Mouse (Mus musculus): ENCODE data around the gene 1700025G04Rik. TPM values are rescaled to one million over a fixed set of nuclear protein-coding genes. Genes with fewer than 3 reads are reported as not detected.

Gene 1700025G04Rik
- polyA plus RNA-seq, 1 experiment from 2014 or later = 28.5 TPM

GRCm38 (mm10) chr1:152043453-152043852 is 46.5 kb downstream of the 1700025G04Rik start:
- H3K9me3 ChIP-seq (replicated peaks; ENCODE audit: control insufficient read depth, low read length, poor library complexity, severe bottlenecking) = no peaks in the 10 kb centered on the region
- H3K4me1 ChIP-seq (ENCODE audit: control insufficient read depth, insufficient read depth, low read length) = peaks cover 16% of the 10 kb centered on the region
- no peaks in the 10 kb centered on the region for H3K36me3 ChIP-seq (ENCODE audit: control insufficient read depth, insufficient read depth, low read length)
- 92% methylated on average over 2 of the region's 2 CpGs for WGBS
- no peaks in the 10 kb centered on the region for H3K27me3 ChIP-seq (ENCODE audit: control insufficient read depth, insufficient read depth, low read depth, low read length)
- H3K9ac ChIP-seq (ENCODE audit: low read depth, low read length) = no peak overlapping the region
- no peak overlapping the region for H3K4me2 ChIP-seq (ENCODE audit: low read length)
- no peak overlapping the region for H3K27ac ChIP-seq (ENCODE audit: low read length)
- H3K4me3 ChIP-seq (ENCODE audit: low read depth, low read length) = no peak overlapping the region
- no peak for ATAC-seq

- Histone ChIP-seq H3K9ac (ENCODE audit: low read depth, low read length) (no peak overlapping the region), H3K4me1 (ENCODE audit: control insufficient read depth, insufficient read depth, low read length) (peaks cover 20% of the 10 kb centered on the region), H3K36me3 (ENCODE audit: control insufficient read depth, insufficient read depth, low read length) (no peaks in the 10 kb centered on the region), H3K27me3 (ENCODE audit: control insufficient read depth, insufficient read depth, low read depth, low read length) (no peaks in the 10 kb centered on the region), H3K4me3 (ENCODE audit: low read depth, low read length) (no peak overlapping the region), H3K9me3 (replicated peaks; ENCODE audit: control insufficient read depth, low read length, poor library complexity, severe bottlenecking) (no peaks in the 10 kb centered on the region), H3K4me2 (ENCODE audit: low read length) (no peak overlapping the region), H3K27ac (ENCODE audit: low read length) (no peak overlapping the region)
- no peak for ATAC-seq
- 87% methylated on average over 3 of the region's 3 CpGs for WGBS
Observed at GRCm38 (mm10) chr1:152042409-152042808, 47.5 kb downstream of the 1700025G04Rik start.

GRCm38 (mm10) chr1:152041005-152041404 is 48.9 kb downstream of the 1700025G04Rik start:
- no peak for ATAC-seq
- Histone ChIP-seq H3K27ac (ENCODE audit: low read length) (no peak overlapping the region), H3K9ac (ENCODE audit: low read depth, low read length) (no peak overlapping the region), H3K36me3 (ENCODE audit: control insufficient read depth, insufficient read depth, low read length) (no peaks in the 10 kb centered on the region), H3K4me2 (ENCODE audit: low read length) (no peak overlapping the region), H3K4me3 (ENCODE audit: low read depth, low read length) (no peak overlapping the region), H3K9me3 (replicated peaks; ENCODE audit: control insufficient read depth, low read length, poor library complexity, severe bottlenecking) (no peaks in the 10 kb centered on the region), H3K27me3 (ENCODE audit: control insufficient read depth, insufficient read depth, low read depth, low read length) (no peaks in the 10 kb centered on the region), H3K4me1 (ENCODE audit: control insufficient read depth, insufficient read depth, low read length) (peaks cover 17% of the 10 kb centered on the region)
- 95% methylated on average over 4 of the region's 4 CpGs for WGBS

- Histone ChIP-seq H3K9ac (ENCODE audit: low read depth, low read length) (no peak overlapping the region), H3K9me3 (replicated peaks; ENCODE audit: control insufficient read depth, low read length, poor library complexity, severe bottlenecking) (no peaks in the 10 kb centered on the region), H3K4me3 (ENCODE audit: low read depth, low read length) (no peak overlapping the region), H3K27ac (ENCODE audit: low read length) (no peak overlapping the region), H3K36me3 (ENCODE audit: control insufficient read depth, insufficient read depth, low read length) (no peaks in the 10 kb centered on the region), H3K4me2 (ENCODE audit: low read length) (no peak overlapping the region), H3K27me3 (ENCODE audit: control insufficient read depth, insufficient read depth, low read depth, low read length) (no peaks in the 10 kb centered on the region), H3K4me1 (ENCODE audit: control insufficient read depth, insufficient read depth, low read length) (peaks cover 20% of the 10 kb centered on the region)
- ATAC-seq = no peak
- 78% methylated on average over 7 of the region's 7 CpGs for WGBS
Observed at GRCm38 (mm10) chr1:152040053-152040452, 49.9 kb downstream of the 1700025G04Rik start.

GRCm38 (mm10) chr1:152039588-152039987 is 50.3 kb downstream of the 1700025G04Rik start:
- peak; percentile 34; the same call in 1 of the 2 replicates for ATAC-seq
- H3K27ac ChIP-seq (ENCODE audit: low read length) = no peak overlapping the region; the same call in 1 of the 2 replicates
- H3K9ac ChIP-seq (ENCODE audit: low read depth, low read length) = no peak overlapping the region
- no peak overlapping the region for H3K4me2 ChIP-seq (ENCODE audit: low read length)
- H3K36me3 ChIP-seq (ENCODE audit: control insufficient read depth, insufficient read depth, low read length) = no peaks in the 10 kb centered on the region
- H3K9me3 ChIP-seq (replicated peaks; ENCODE audit: control insufficient read depth, low read length, poor library complexity, severe bottlenecking) = no peaks in the 10 kb centered on the region
- H3K4me1 ChIP-seq (ENCODE audit: control insufficient read depth, insufficient read depth, low read length) = peaks cover 20% of the 10 kb centered on the region
- no peaks in the 10 kb centered on the region for H3K27me3 ChIP-seq (ENCODE audit: control insufficient read depth, insufficient read depth, low read depth, low read length)
- WGBS = 80% methylated on average over 8 of the region's 8 CpGs
- no peak overlapping the region for H3K4me3 ChIP-seq (ENCODE audit: low read depth, low read length)

GRCm38 (mm10) chr1:152038086-152038485 is 51.8 kb downstream of the 1700025G04Rik start:
- Histone ChIP-seq H3K4me1 (ENCODE audit: control insufficient read depth, insufficient read depth, low read length) (peaks cover 20% of the 10 kb centered on the region), H3K9ac (ENCODE audit: low read depth, low read length) (no peak overlapping the region), H3K27ac (ENCODE audit: low read length) (no peak overlapping the region), H3K4me3 (ENCODE audit: low read depth, low read length) (no peak overlapping the region), H3K36me3 (ENCODE audit: control insufficient read depth, insufficient read depth, low read length) (no peaks in the 10 kb centered on the region), H3K9me3 (replicated peaks; ENCODE audit: control insufficient read depth, low read length, poor library complexity, severe bottlenecking) (no peaks in the 10 kb centered on the region), H3K4me2 (ENCODE audit: low read length) (no peak overlapping the region), H3K27me3 (ENCODE audit: control insufficient read depth, insufficient read depth, low read depth, low read length) (no peaks in the 10 kb centered on the region)
- no peak for ATAC-seq
- WGBS = 55% methylated on average over 9 of the region's 9 CpGs

GRCm38 (mm10) chr1:152037589-152037988 is 52.3 kb downstream of the 1700025G04Rik start:
- no peak overlapping the region for H3K9ac ChIP-seq (ENCODE audit: low read depth, low read length)
- H3K27ac ChIP-seq (ENCODE audit: low read length) = no peak overlapping the region; the same call in 1 of the 2 replicates
- no peaks in the 10 kb centered on the region for H3K27me3 ChIP-seq (ENCODE audit: control insufficient read depth, insufficient read depth, low read depth, low read length)
- H3K4me1 ChIP-seq (ENCODE audit: control insufficient read depth, insufficient read depth, low read length) = peaks cover 20% of the 10 kb centered on the region
- no peak overlapping the region for H3K4me2 ChIP-seq (ENCODE audit: low read length)
- 0 out of 2 replicates have a peak, but pooled peaks cover 2% of the 10 kb centered on the region for H3K9me3 ChIP-seq (replicated peaks; ENCODE audit: control insufficient read depth, low read length, poor library complexity, severe bottlenecking)
- 57% methylated on average over 4 of the region's 4 CpGs for WGBS
- ATAC-seq = no peak
- H3K4me3 ChIP-seq (ENCODE audit: low read depth, low read length) = no peak overlapping the region
- H3K36me3 ChIP-seq (ENCODE audit: control insufficient read depth, insufficient read depth, low read length) = no peaks in the 10 kb centered on the region

- WGBS = 51% methylated on average over 7 of the region's 7 CpGs
- Histone ChIP-seq H3K9ac (ENCODE audit: low read depth, low read length) (no peak overlapping the region), H3K27me3 (ENCODE audit: control insufficient read depth, insufficient read depth, low read depth, low read length) (no peaks in the 10 kb centered on the region), H3K4me1 (ENCODE audit: control insufficient read depth, insufficient read depth, low read length) (peaks cover 22% of the 10 kb centered on the region), H3K4me2 (ENCODE audit: low read length) (no peak overlapping the region), H3K27ac (ENCODE audit: low read length) (no peak overlapping the region), H3K36me3 (ENCODE audit: control insufficient read depth, insufficient read depth, low read length) (no peaks in the 10 kb centered on the region), H3K4me3 (ENCODE audit: low read depth, low read length) (no peak overlapping the region), H3K9me3 (replicated peaks; ENCODE audit: control insufficient read depth, low read length, poor library complexity, severe bottlenecking) (0 out of 2 replicates have a peak, but pooled peaks cover 3% of the 10 kb centered on the region)
- ATAC-seq = no peak
Observed at GRCm38 (mm10) chr1:152034766-152035165, 55.2 kb downstream of the 1700025G04Rik start.

- H3K4me3 ChIP-seq (ENCODE audit: low read depth, low read length) = no peak overlapping the region
- H3K9ac ChIP-seq (ENCODE audit: low read depth, low read length) = no peak overlapping the region
- no peak overlapping the region for H3K4me2 ChIP-seq (ENCODE audit: low read length)
- 71% methylated on average over 3 of the region's 3 CpGs for WGBS
- no peaks in the 10 kb centered on the region for H3K36me3 ChIP-seq (ENCODE audit: control insufficient read depth, insufficient read depth, low read length)
- no peak overlapping the region for H3K27ac ChIP-seq (ENCODE audit: low read length)
- 0 out of 2 replicates have a peak, but pooled peaks cover 3% of the 10 kb centered on the region for H3K9me3 ChIP-seq (replicated peaks; ENCODE audit: control insufficient read depth, low read length, poor library complexity, severe bottlenecking)
- no peaks in the 10 kb centered on the region for H3K27me3 ChIP-seq (ENCODE audit: control insufficient read depth, insufficient read depth, low read depth, low read length)
- ATAC-seq = no peak
- peaks cover 17% of the 10 kb centered on the region for H3K4me1 ChIP-seq (ENCODE audit: control insufficient read depth, insufficient read depth, low read length)
Observed at GRCm38 (mm10) chr1:152033731-152034130, 56.2 kb downstream of the 1700025G04Rik start.
